Mouse (Mus musculus): ENCODE measurements at regions not wholly inside any gene's neighbourhood (a gene's known extent, or its start where the extent isn't known, plus 50 kb on each side); places are given as distances from the start of the nearest gene placed in this dataset.

GRCm38 (mm10) chr2:10788509-10788908 lies 383.4 kb upstream of the Prkcq start:
- Histone ChIP-seq H3K9me3 (ENCODE audit: control insufficient read depth, insufficient read depth, low read depth, low read length) (no peaks in the 10 kb centered on the region), H3K27ac (ENCODE audit: insufficient read depth, low read depth, low read length, poor library complexity, severe bottlenecking) (no peak overlapping the region), H3K36me3 (ENCODE audit: control insufficient read depth, insufficient read depth, low read length, poor library complexity, severe bottlenecking) (no peaks in the 10 kb centered on the region), H3K4me3 (ENCODE audit: insufficient read depth in 1 of 2, low read depth in 1 of 2, low read length in 2 of 2, poor library complexity in 1 of 2, severe bottlenecking in 1 of 2) (no peak overlapping the region), H3K4me1 (ENCODE audit: control insufficient read depth in 2 of 2, insufficient read depth in 2 of 2, low read length in 2 of 2, poor library complexity in 1 of 2) (peaks cover 3% of the 10 kb centered on the region in 2 experiments; a peak in 1 of 4 replicates), H3K9ac (ENCODE audit: insufficient read depth, low read depth, low read length, poor library complexity, severe bottlenecking) (no peak overlapping the region)
- in situ Hi-C loops (cut with MboI; ENCODE audit: low sequenced_read_pairs in 2 of 2, unreplicated experiment in 2 of 2) = no loop called here
- TF ChIP-seq ZNF384 (IDR thresholded peaks at IDR 0.05; ENCODE audit: low read depth, low read length) (no peak), ZC3H11A (IDR thresholded peaks at IDR 0.05; ENCODE audit: borderline replicate concordance, low read depth, low read length) (no peak), CHD2 (IDR thresholded peaks at IDR 0.05; ENCODE audit: low read depth, low read length) (no peak), HCFC1 (IDR thresholded peaks at IDR 0.05; ENCODE audit: borderline replicate concordance, insufficient read depth, low read length) (no peak), MAFK (IDR thresholded peaks at IDR 0.05; ENCODE audit: insufficient read depth, low read depth, low read length) (no peak)
- no peak for DNase-seq (ENCODE audit: low read depth, low spot score)

GRCm38 (mm10) chr2:10791233-10791632 lies 380.7 kb upstream of the Prkcq start:
- in situ Hi-C loops (cut with MboI; ENCODE audit: low sequenced_read_pairs in 2 of 2, unreplicated experiment in 2 of 2) = no loop called here
- no peak for DNase-seq (ENCODE audit: low read depth, low spot score)
- TF ChIP-seq HCFC1 (IDR thresholded peaks at IDR 0.05; ENCODE audit: borderline replicate concordance, insufficient read depth, low read length) (no peak), MAFK (IDR thresholded peaks at IDR 0.05; ENCODE audit: insufficient read depth, low read depth, low read length) (no peak), ZC3H11A (IDR thresholded peaks at IDR 0.05; ENCODE audit: borderline replicate concordance, low read depth, low read length) (no peak), CHD2 (IDR thresholded peaks at IDR 0.05; ENCODE audit: low read depth, low read length) (no peak), ZNF384 (IDR thresholded peaks at IDR 0.05; ENCODE audit: low read depth, low read length) (no peak)

GRCm38 (mm10) chr2:10816374-10816773 lies 355.5 kb upstream of the Prkcq start:
- in situ Hi-C loops (cut with MboI; ENCODE audit: low sequenced_read_pairs in 2 of 2, unreplicated experiment in 2 of 2) = no loop called here

More at GRCm38 (mm10) chr2:10791233-10791632, 380.7 kb upstream of the Prkcq start:
- Histone ChIP-seq H3K9ac (ENCODE audit: insufficient read depth, low read depth, low read length, poor library complexity, severe bottlenecking) (no peak overlapping the region), H3K27ac (ENCODE audit: insufficient read depth, low read depth, low read length, poor library complexity, severe bottlenecking) (no peak overlapping the region), H3K9me3 (ENCODE audit: control insufficient read depth, insufficient read depth, low read depth, low read length) (no peaks in the 10 kb centered on the region), H3K4me3 (ENCODE audit: insufficient read depth in 1 of 2, low read depth in 1 of 2, low read length in 2 of 2, poor library complexity in 1 of 2, severe bottlenecking in 1 of 2) (no peak overlapping the region), H3K36me3 (ENCODE audit: control insufficient read depth, insufficient read depth, low read length, poor library complexity, severe bottlenecking) (no peaks in the 10 kb centered on the region), H3K4me1 (ENCODE audit: control insufficient read depth in 2 of 2, insufficient read depth in 2 of 2, low read length in 2 of 2, poor library complexity in 1 of 2) (no peaks in the 10 kb centered on the region)

DNA sequence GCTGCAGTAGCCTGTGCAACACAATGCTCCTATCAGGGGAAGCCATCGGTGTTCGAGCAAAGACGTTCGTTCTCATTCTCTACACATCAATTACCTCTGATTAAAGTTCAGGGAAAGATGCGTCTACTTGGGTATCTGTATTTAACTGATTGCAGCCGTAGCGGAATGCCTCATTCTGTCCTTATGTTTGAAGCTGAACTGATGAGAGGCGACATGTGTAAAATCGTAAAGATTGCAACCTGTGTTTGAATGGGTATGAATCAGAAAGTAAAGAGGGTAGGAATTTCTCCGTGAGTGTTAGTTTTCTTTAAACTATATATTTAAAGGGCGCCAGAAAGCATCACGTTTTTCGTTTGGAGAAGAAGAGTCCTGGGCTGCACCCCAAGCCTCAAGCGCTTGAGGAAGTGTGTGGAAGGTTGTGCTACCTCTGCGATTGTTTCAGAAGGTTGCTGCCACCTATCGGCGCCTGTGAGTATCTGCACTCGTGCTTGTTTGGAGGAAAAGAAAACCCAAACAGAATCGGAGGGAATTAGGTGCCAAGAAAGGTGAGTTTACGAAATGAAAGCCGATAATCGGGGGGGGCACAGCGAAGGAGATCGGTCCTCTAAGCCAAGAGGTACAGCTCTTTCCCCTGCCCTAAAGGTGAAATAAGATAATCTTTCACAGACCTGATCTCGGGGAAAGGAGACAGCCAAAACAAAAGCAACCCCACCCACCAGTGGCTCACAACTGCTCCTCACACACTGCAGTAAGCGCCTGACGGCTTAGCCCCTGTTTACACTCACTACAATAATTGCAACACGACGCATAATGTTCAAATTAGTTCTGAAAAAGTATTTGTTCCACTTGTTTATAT lies 346.4 kb upstream of the Prkcq start:
- in situ Hi-C loops (cut with MboI; ENCODE audit: low sequenced_read_pairs in 2 of 2, unreplicated experiment in 2 of 2) = no loop called here
- no peak overlapping the region for H3K27ac ChIP-seq (ENCODE audit: insufficient read depth, low read depth, low read length, poor library complexity, severe bottlenecking)
- no peak for TF ChIP-seq CHD2 (IDR thresholded peaks at IDR 0.05; ENCODE audit: low read depth, low read length)
- TF ChIP-seq ZNF384 (IDR thresholded peaks at IDR 0.05; ENCODE audit: low read depth, low read length) = no peak
- no peak for TF ChIP-seq MAFK (IDR thresholded peaks at IDR 0.05; ENCODE audit: insufficient read depth, low read depth, low read length)
- TF ChIP-seq HCFC1 (IDR thresholded peaks at IDR 0.05; ENCODE audit: borderline replicate concordance, insufficient read depth, low read length) = no peak
- no peak for TF ChIP-seq ZC3H11A (IDR thresholded peaks at IDR 0.05; ENCODE audit: borderline replicate concordance, low read depth, low read length)

More at GRCm38 (mm10) chr2:10816374-10816773, 355.5 kb upstream of the Prkcq start:
- DNase-seq (ENCODE audit: low read depth, low spot score) = peak; percentile 25
- no peak for TF ChIP-seq ZC3H11A (IDR thresholded peaks at IDR 0.05; ENCODE audit: borderline replicate concordance, low read depth, low read length)
- no peak for TF ChIP-seq CHD2 (IDR thresholded peaks at IDR 0.05; ENCODE audit: low read depth, low read length)
- no peak for TF ChIP-seq MAFK (IDR thresholded peaks at IDR 0.05; ENCODE audit: insufficient read depth, low read depth, low read length)
- no peak for TF ChIP-seq ZNF384 (IDR thresholded peaks at IDR 0.05; ENCODE audit: low read depth, low read length)
- no peak overlapping the region for H3K4me3 ChIP-seq (ENCODE audit: insufficient read depth in 1 of 2, low read depth in 1 of 2, low read length in 2 of 2, poor library complexity in 1 of 2, severe bottlenecking in 1 of 2)
- H3K27ac ChIP-seq (ENCODE audit: insufficient read depth, low read depth, low read length, poor library complexity, severe bottlenecking) = no peak overlapping the region
- no peaks in the 10 kb centered on the region for H3K9me3 ChIP-seq (ENCODE audit: control insufficient read depth, insufficient read depth, low read depth, low read length)
- no peaks in the 10 kb centered on the region for H3K4me1 ChIP-seq (ENCODE audit: control insufficient read depth in 2 of 2, insufficient read depth in 2 of 2, low read length in 2 of 2, poor library complexity in 1 of 2)
- no peaks in the 10 kb centered on the region for H3K36me3 ChIP-seq (ENCODE audit: control insufficient read depth, insufficient read depth, low read length, poor library complexity, severe bottlenecking)
- H3K9ac ChIP-seq (ENCODE audit: insufficient read depth, low read depth, low read length, poor library complexity, severe bottlenecking) = no peak overlapping the region

More for the DNA sequence above, 346.4 kb upstream of the Prkcq start:
- Histone ChIP-seq H3K9me3 (ENCODE audit: control insufficient read depth, insufficient read depth, low read depth, low read length) (no peaks in the 10 kb centered on the region), H3K4me1 (ENCODE audit: control insufficient read depth in 2 of 2, insufficient read depth in 2 of 2, low read length in 2 of 2, poor library complexity in 1 of 2) (no peaks in the 10 kb centered on the region), H3K4me3 (ENCODE audit: insufficient read depth in 1 of 2, low read depth in 1 of 2, low read length in 2 of 2, poor library complexity in 1 of 2, severe bottlenecking in 1 of 2) (peak overlapping the region in 1 of 2 experiments; percentile 27; a peak in 1 of 4 replicates), H3K9ac (ENCODE audit: insufficient read depth, low read depth, low read length, poor library complexity, severe bottlenecking) (no peak overlapping the region), H3K36me3 (ENCODE audit: control insufficient read depth, insufficient read depth, low read length, poor library complexity, severe bottlenecking) (no peaks in the 10 kb centered on the region)
- DNase-seq (ENCODE audit: low read depth, low spot score) = peak; percentile 65
